Mouse (Mus musculus) heart, adult 18-20 months (tissue): ENCODE measurements around the gene Syne3. TPM values are rescaled to one million over a fixed set of nuclear protein-coding genes. Genes with fewer than 3 reads are reported as not detected.

Experiments used
- DNase-seq, 2 experiments: peaks; one replicate each; pipeline ENCODE4 v3.0.0; 2021 to 2022; ENCODE audit warnings: mixed read lengths in 1 of 2
- total RNA-seq, 2 experiments: library from RNA; stranded (reverse); gene quantifications; 2 replicates each; pipeline ENCODE4 v1.2.3; 2021

The Syne3 gene
- total RNA-seq, 2 experiments from 2014 or later: 7.9 to 8.3 TPM

DNA sequence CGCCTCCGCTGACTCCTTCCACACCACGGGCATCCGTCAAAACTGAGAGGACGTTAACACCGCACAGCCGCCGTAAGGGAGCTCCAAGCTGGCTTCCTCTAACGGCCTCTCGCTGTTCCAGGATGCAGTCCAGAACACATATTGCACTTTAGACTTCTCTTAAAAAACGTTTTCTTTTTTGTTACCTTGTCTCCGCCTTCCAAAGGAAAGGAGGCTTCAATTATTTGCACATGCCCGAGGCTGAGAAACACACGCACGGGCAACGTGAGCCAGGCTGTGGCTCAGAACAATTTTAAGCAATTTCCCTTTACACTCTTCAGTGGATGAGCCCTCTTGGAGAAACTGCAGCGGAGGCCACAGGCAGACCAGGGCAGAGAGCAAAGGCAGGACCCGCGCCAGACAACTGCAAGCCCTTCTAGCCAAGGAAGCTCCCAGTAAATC is 85.6 kb downstream of the Syne3 start:
- no peak for DNase-seq

DNA sequence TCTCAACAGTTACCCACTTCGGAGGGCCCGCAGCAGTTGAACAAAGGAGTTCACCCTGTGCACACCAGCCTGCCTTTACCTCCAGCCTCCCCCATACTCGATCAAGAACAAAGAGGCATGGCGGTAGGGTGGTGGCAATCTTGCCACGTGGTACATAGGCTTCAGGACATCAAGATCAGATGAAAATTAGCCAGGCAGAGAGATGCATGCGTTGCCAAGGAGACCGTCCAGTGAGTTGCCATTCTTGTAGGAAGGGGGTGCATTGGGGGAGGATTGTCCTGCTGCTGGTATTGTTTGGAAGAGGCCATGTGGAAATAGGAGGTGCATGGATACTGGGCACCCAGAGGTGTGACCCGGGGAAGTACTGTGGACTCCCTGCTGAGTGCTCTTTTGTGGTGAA is 87.0 kb downstream of the Syne3 start:
- DNase-seq: no peak

DNA sequence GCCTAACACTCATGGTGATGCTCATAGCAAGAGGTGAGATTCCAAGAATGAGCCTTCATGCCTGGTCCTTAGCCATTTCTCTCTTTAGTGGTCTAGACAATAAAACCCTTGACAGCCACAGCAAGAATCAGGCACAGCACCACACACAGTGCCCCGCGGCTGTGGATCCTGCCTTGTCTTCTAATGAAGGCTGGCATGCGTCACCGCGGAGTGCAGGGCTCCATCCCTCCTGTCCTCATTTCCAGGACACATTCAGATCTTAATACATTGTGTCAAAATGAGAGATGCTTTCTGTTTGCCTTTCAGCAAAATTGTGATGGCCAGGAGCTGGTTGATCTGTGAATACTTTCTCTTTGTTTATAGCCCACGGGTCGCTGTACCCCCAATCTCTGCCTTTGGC is 88.5 kb downstream of the Syne3 start:
- no peak for DNase-seq

DNA sequence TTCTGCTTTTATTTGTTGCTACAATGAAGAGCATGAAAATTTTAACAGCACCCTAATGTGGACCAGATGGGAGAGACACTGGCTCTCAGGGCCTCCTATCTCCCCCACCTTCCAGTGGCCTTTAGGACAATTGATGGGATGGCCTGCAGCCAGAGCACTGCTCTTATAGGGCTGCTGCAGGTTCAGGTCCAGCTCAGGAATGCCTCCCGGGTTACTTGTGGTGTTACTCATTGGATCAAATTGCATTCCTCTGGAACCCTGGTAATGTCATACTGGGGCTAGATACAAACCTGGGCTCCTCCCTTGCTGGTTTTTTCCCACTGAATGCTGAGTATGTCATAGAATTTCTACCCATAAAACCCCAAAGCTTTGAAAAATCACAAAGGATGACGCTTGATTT is 90.4 kb downstream of the Syne3 start:
- no peak for DNase-seq

DNA sequence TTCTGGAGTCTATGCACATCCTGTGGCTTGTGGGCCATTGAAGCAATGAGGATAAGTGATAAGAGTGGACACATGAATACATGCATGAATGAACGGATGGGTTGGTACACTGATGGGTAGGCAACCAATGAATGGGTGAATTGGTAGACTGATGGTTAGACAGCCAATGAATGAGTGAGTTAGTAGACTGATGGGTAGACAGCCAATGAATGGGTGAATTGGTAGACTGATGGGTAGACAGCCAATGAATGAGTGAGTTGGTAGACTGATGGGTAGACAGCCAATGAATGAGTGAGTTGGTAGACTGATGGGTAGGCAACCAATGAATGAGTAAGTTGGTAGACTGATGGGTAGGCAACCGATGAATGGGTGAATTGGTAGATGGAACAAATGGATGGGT is 91.7 kb downstream of the Syne3 start:
- no peak for DNase-seq

DNA sequence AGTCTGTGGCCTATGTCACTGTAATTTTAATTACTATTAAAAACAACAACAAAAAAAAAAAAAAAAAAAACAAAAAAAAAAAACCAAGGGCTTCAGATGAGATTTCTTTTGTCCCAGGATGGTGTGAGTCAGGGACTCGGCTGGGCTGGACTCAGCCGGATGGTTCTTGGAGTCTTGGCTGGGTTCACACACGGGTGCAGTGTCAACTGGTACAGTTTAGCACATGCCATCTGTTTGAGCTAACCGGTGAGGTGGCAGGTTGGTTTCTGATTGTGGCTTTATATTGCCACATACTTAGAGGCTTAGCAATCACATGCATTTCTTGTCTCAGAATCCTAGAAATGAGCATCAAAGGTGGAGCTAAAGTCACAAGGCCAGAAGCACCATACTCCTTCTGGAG is 92.3 kb downstream of the Syne3 start:
- DNase-seq: no peak

DNA sequence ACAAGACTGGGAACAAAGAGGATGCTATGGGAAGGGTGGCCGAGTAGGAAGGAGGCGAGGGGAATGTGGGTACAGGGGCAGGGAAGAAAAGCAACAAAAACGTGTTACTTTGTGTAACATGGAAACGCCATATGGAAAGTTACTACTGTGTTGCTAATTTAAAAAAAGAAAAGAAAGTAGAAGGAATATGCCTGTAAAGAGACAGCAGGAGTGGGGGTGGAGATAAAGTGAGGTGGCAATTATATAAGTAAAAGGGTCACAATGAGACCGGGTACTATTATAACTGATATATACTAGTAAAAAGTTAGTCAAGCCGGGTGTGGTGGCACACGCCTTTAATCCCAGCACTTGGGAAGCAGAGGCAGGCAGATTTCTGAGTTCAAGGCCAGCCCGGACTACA is 92.8 kb downstream of the Syne3 start:
- DNase-seq: no peak

DNA sequence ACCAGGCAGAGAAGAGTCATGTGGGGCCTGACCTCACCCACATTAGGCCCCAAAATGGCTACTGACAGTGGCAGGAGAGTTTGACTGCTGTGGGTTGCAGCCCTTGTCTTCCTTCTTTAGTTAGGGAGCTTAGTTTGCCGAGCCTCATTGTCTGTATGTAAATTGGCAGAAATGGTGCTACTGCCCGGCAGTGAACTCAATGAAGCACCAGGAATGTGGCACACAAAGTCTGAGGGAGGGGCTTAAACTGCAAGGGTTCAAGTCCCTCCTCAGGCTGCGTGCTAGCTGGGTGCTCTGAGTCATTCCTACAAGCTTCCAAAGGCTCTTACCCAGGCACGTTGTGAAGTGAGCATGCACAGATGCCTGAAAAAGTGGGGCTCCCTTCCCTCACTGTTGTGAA is 93.9 kb downstream of the Syne3 start:
- no peak for DNase-seq

DNA sequence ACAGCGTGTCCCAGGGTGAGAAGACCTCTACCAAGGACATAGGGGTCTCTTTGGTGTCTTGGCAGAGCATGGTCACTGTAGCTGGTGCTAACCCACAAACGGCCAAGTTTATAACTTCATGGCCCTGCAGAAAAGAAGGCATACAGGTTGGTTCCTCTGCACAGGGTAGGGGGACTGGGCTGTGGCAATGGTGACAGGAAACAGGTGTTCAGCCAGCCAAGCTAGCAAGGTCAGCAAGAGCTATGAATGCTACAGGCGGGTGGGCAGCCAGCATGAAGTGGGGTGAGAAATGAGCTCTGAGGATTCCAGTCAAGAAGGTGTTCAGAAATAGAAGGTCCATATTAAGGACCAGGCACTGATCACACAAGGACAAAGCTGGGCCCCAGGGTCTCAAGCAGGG is 96.6 kb downstream of the Syne3 start:
- DNase-seq: no peak

DNA sequence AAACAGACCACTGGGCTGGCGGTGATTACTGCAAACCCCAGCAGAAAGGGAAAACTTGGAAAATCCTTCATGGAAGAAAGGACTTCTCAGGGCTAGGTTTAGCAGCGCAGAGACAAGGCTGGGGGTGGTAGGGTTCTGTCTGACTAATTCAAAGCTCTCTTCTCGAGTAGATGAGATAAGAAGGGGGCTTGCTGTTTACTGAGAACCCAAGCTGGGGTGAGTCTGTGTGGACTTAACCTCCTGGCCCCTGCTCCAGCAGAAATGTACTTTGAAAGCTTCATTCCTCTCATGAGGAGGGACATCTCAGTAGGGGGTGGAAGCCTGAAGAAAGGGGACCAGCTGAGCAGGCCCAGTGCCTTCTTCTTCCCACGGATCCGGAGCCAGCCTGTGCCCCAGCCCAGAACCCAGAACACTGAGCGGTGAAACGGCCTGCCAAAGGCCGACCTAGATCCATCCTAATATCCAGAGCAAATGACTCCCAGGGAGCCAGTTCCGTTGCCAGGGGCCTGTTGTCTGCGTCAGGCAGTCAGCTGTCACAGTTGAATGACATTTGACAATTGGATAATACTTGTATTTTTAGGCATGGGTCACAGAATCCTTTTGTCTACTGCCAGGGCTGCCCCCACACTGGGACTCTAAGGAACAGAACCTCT is 97.2 kb downstream of the Syne3 start:
- DNase-seq: no peak

DNA sequence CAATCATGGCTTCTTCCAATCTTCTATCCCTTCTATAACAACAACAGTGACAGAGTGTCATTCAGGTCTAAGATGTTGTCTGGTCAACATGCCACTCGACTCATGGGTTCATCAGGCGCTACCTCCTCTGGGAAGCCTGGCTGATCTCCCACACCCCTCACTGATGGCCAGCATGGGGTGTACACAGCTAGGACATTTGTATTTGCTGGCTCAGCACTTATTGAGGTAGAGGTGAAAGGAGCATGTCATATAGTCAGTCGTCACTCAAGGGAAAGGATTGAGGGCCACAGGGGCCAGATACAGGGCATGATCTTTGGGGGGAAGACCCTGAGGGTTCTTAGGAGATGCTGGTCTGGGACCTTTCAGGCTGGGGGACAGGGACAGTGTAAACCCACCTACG is 99.9 kb downstream of the Syne3 start:
- DNase-seq: no peak

DNA sequence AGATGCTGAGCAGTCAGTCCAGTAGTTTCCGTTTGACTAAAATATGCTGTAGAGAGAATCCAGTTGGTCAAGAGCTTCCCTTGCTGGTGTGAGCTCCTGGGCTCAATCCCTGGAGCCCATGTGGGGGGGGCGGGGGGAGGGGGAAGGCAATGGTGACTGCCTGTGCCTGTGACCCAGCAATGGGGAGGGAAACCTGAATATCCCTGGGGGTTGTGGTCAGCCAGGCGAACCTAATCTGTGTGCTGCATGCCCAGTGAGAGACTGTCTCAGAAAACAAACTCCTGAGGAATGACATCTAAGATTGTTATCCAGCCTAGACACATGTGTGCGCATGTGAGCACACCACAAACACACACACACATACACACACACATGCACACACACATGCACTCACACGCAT is 100.6 kb downstream of the Syne3 start:
- no peak for DNase-seq

DNA sequence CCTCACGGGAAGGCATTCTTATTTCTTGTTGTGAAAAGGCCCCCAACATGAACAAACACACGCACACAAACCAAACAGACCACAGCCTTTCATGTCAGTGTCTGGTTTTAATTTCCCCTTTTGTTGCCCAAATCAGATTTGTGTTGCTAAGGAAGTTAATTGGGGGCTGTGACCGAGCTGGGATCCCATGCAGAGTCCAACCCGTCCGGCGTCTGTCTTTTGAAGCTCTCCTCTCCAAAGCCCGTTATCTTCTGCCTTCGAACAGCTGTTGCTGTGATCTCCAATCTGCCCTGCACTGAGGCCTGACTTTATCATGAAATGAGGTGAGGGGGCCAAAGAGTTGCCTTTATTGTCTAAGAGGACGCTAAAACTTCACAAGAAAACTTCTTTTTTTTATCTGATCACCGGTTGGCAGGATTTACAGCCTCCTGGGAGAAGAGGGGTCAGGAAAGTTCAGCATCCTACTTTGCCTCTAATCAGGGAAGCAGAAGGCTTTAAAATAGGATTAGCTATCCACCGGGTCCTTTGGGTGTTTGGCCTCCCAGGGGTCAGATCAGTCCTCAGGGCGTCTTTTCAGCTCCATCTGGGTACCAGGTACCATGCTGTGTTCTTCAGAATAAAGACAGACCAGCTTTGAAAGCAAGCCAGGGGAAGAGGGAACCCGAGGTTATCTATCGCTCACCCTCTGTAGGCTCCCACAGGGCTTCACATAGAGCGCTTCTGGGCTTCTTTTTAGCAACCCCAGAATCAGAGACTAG is 101.4 kb downstream of the Syne3 start:
- DNase-seq: no peak

DNA sequence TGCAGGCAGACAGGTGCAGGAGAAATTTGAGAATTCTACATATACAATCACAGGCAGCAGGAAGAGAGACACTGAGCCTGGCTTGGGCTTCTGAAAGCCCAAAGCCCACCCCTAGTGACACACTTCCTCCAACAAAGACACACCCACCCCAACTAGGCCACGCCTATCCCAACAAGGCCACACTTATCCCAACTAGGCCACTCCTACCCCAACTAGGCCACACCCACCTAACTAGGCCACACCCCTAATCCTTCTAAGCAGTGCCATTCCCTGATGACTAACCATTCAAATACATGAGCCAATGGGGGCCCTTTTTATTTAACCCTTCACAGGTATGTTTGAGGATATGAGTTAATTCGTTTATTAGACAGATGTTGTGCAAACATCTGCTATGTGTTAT is 102.5 kb downstream of the Syne3 start:
- no peak for DNase-seq

DNA sequence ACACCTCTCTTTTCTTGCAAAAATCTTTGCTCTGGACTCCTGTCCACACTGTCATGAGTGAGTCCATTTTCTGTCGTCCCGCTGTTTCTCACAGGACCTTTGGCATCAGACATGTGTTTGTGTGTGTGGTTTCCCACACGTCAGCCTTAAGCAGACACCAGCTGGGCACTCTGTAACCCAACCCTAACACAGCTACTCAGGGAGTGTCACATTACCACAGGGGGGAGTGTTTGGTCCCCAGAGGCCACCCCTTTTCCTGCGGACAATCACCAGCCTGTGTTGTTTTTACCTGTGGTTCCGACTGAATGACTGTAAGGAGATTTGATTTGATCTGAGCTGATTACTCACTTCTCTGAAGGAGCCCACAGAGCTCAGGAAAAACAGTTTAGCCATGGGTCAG is 105.5 kb downstream of the Syne3 start:
- no peak for DNase-seq

DNA sequence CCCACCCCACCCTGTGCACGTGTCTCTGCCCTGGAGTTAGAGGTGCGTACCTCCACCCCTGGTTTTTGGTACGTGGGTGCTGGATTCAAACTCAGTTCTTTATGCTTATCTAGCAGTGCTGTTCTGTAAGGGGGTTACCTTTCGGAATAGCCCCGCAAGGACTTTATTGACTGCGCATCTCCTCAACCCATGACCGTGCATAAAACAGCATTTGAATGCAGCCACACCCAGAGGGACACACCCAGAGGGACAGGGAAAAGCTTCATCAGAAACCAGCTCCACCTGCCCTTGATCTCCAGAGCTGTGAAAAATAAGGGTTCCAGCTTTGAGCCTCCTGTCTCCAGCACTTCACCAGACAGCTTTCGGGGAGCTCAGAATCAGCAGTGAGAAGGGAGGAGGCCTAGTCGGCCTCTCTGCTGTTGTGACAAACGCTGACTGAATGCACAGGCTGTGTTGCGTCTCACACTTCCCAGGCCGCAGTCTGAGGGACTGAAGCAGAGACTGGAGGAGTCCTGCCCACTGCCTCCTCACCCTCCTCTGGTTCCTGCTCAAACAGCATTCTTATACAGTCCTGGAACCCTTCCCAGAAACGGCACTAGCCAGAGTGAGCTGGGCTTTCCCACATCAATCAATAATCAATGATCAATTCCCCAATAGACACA is 107.1 kb downstream of the Syne3 start:
- DNase-seq: no peak

DNA sequence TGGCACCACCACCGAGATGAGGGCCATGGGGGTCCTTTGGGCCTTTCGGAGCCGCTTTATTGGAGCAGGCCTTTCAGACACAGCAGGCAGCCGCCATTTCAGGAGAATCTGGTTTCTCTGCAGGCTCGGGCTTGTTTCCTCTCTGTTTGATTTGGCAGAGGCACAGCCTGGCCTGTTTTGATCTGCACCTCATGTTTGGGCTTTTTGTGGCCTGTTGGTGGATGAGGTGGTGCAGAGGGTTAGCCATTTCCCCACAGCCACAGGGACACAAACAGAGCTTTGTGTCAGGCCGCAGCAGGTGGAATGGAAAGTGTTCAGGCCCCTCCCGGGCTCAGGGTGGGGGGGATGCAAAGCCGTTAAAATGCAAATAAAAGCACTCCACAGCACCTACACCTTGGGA is 108.3 kb downstream of the Syne3 start:
- no peak for DNase-seq

DNA sequence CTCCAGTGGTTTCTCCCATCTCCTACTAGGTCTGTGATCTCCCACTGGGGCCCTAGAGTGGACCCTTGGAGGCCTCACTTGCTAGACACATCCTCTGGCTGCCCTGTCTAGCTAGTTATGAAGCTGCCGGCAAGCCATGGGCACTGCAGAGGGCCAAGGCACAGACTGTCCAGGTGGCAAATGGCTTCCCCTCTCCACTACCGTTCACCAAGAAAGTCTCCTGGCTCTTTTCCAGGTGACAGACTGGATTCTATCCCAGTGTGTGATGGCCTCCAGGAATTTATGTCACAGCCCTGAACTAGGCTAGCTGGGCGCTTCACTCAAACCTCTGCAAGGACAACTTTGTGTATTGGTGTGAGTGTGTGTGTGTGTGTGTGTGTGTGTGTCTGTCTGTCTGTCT is 109.8 kb downstream of the Syne3 start:
- DNase-seq: peak; percentile 41 to 51

DNA sequence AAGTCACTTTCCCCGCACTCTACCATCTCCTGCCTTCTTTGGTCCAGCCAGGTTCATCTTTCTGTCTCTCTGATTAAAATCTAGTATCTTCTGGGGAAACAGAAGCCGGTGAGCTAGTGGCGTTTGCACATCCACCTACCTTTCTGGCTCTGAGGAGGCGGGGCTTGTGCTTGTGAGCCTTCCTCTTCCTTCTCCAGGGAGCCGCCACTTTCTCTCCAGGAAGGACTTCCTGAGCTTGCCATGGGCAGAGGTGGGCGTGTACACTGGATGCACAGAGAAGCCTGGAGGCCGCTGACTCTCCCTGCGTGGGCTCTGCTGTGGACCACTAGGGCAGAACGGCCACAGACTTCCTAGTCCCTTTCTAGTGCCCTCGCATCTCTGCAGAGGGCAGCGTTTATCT is 110.4 kb downstream of the Syne3 start:
- no peak for DNase-seq

DNA sequence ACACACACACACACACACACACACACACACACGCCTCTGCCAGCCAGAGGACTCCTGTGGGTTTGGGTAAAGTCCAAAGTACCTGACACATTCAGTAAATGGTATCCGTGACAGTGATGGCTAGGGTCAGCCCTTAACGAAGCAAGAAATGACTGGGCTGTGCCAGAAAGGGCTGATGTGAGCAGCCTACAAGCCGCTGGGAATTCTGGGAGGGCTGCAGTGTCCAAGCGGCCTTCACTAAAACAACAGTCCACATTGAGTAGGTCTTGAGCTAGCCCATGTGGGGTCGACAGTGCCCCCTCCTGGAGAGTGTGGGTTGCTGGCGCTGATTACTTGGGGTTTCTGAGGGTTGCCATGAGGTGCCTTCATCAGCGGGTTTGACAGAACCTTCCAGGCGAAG is 110.9 kb downstream of the Syne3 start:
- peak in 1 of 2 experiments; percentile 16 for DNase-seq

DNA sequence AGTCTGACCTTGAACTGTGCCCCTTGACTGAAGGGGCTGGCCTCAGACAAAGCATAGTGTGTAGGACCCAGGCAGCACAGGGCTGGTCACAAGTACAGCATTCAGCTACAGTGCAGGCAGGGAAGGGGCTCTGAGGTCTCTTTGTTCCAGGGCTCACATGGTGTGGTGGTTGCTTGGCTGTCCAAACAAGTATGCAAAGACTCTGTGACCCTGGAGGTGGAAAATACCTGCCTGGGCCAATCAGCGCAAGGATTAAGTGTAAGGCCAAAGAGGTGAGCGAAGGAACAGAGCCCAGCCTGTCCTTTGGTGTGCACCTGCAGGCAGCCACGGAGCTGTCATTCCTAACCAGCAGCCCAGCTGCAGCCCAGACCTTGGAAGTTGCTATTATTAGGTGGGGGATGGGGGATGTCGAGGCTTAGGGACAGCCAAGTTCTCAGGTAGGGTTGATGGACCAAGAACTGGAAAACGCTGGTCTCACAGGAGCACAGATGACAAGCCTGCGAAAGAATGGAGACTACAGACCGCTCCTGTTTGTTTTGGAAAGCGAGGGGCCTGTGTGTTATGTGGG is 112.5 kb downstream of the Syne3 start:
- DNase-seq: no peak

DNA sequence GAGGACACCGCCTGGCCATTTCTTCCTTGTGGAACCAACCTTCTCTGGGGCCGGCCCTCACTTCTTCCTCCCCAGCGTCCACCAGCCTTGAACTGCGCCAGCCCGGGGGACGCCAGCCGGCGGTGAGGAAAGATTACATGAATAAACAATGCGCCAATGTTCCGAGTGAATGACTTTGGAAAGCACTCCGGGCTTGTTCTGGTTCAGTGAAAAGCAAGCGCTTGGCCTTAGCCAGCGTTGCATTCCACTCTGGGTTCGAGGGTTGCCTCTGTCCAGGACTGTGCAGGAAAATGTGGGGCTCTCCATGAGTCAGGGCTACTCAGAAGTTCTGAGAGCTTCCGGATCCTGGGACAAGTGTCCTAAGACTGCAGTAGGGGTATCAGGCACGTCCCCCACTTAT is 113.0 kb downstream of the Syne3 start:
- no peak for DNase-seq

DNA sequence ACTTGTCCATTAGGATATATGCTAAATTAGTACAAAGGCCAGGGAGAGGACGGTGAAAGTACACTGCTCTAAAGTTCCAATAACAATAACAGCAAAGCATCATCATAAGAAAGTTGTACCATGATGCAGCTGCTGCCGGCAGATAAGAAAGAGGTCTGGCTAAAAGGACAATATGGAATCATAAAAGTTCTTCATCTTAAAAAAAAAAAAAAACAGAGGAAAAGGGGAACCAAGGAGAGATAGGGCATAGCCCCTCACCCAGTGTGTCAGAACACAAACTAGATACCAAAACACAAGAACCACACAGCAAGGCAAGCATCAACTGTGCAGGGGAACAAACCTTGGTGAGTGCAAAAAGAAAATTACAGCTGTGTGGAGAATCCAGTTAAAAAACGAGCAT is 117.4 kb downstream of the Syne3 start:
- DNase-seq: no peak
